Mouse (Mus musculus) limb, embryonic 12.5 days (tissue): ENCODE results near the gene Prr12. TPM values are rescaled to one million over a fixed set of nuclear protein-coding genes. Genes with fewer than 3 reads are reported as not detected.

ENCODE experiments used
- ATAC-seq: fragments of 200-750 bp; cut with Nextera tagmentation; 2 replicates; pipeline ENCODE4 v1.8.0; 2017; ENCODE audit warnings: low read depth, moderate TSS enrichment; ENCODE audit not compliant: insufficient number of reproducible peaks, insufficient read depth, low FRiP score, low TSS enrichment
- H3K27ac ChIP-seq: fragments of 300-500 bp; sonication (generic); 2 replicates; pipeline ENCODE4 v1.5.1; 2016; ENCODE audit warnings: mild to moderate bottlenecking, moderate library complexity
- H3K27me3 ChIP-seq: fragments of 300-500 bp; sonication (generic); 2 replicates; pipeline ENCODE4 v1.6.1; 2016; ENCODE audit warnings: mild to moderate bottlenecking, moderate library complexity
- H3K36me3 ChIP-seq: fragments of 300-500 bp; sonication (generic); 2 replicates; pipeline ENCODE4 v1.6.1; 2016; ENCODE audit warnings: mild to moderate bottlenecking, moderate library complexity
- H3K4me1 ChIP-seq: fragments of 300-500 bp; sonication (generic); replicated peaks from 2 replicates; pipeline ENCODE4 v1.6.1; 2016
- H3K4me2 ChIP-seq: fragments of 300-500 bp; sonication (generic); 2 replicates; pipeline ENCODE4 v1.6.1; 2016; ENCODE audit warnings: mild to moderate bottlenecking, moderate library complexity
- H3K4me3 ChIP-seq: fragments of 300-500 bp; sonication (generic); replicated peaks from 2 replicates; pipeline ENCODE4 v1.5.1; 2016; ENCODE audit warnings: mild to moderate bottlenecking
- H3K9ac ChIP-seq: fragments of 300-500 bp; sonication (generic); replicated peaks from 2 replicates; pipeline ENCODE4 v1.6.1; 2016; ENCODE audit warnings: mild to moderate bottlenecking, moderate library complexity
- H3K9me3 ChIP-seq: fragments of 300-500 bp; sonication (generic); 2 replicates; pipeline ENCODE4 v1.6.1; 2016; ENCODE audit warnings: mild to moderate bottlenecking, moderate library complexity
- WGBS: fragments of 180-500 bp; shearing (Covaris S2); methylation state at CpG from one replicate; pipeline ENCODE4 v1.1.7; 2016; 5-methylcytosine and 5-hydroxymethylcytosine counted together
- polyA plus RNA-seq: library from polyadenylated mRNA; unstranded; fragments of >200 nt; fragmentation: Nextera tagmentation; extraction: Ambion mirVana; gene quantifications from 2 replicates; pipeline ENCODE4 v1.2.1, GENCODE M21; 2016

The Prr12 gene
- polyA plus RNA-seq, 1 experiment from 2014 or later, result 15.0 TPM

DNA sequence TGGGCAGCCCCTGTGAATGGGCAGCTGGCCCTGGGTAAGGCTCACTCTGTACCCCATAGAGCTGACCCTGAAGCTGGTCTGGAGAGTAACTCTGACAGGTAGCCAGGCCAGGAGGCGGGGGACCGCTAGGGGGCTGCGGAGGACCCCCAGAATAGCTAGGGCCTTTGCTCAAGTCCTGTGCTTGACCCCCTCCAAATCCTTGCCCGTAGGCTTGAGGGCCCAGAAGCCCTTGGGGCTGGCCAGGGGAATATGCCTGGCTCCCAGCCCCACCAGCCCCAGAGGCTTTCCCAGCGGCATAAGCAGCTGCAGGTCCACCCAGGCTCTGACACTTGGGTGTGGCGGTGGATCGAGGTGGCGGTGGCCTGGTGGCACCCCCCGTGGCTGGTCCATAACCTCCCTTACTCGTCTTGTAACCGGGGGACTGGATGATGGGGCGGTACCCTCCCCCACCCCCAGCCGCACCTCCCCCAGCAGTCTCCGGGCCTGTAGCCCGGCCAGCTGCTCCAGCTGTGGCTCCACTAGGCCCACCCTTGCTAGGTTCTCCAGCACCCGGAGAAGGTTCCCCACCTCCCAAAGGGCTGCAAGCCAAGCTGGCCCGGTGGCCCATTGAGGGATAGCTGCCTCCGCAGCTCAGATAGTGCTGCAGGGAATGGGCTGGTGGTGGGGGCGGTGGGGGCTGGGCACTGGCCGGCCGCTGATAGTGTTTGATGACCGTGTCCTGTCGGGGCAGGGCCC, 3.6 kb downstream of the Prr12 start:
- peaks cover 68% of the 10 kb centered on the region for H3K36me3 ChIP-seq
- WGBS, result 97% methylated on average over 23 of the region's 23 CpGs

DNA sequence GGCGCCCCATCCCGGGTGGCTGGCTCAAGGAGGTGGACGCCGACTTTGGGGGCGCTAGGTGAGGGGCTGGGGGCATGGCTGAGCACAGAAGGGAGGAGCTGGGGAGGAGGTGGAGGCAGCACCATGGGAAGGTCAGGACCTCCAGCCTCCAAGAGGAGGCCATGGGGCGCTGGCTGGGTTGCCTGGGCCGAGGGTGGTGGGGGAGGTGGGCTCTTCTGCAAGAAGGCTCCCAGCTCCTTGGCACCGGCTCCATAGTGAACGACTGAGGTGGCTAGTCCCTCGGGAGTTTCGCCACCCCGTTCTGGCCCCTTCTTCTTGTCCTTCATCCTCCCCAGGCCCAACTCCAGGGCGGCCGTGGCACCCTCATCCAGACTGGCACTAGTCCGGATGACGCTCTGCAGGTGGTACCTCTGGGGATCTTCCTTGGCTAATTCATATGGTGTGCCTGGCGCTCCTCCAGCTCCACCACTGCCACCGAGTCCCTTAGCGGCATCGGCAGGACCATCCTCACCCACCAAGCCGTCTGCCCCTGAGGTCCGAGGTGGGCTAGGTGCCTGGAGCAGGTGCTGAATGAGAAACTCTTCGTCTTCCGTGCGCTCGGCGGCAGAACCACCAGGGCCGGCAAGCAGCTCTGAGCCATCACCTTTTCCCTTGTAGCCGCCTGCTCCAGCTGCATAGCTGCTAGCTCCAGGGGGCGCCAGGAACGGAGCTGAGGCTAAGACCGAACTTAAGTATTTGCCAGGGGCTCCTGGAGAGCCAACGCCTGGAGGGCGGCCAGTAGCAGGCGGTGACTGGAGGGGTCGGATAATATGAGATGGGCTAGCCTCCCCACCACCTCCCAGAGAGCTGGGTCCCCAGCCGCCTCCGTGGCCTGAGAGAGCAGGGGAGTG, 4.4 kb downstream of the Prr12 start:
- no peak for ATAC-seq
- peaks cover 20% of the 10 kb centered on the region for H3K4me1 ChIP-seq
- H3K27ac ChIP-seq, result no peak overlapping the region
- 94% methylated on average over 38 of the region's 38 CpGs for WGBS
- H3K4me2 ChIP-seq, result no peak overlapping the region
- H3K4me3 ChIP-seq, result no peak overlapping the region
- peaks cover 77% of the 10 kb centered on the region for H3K36me3 ChIP-seq
- H3K27me3 ChIP-seq, result no peaks in the 10 kb centered on the region
- H3K9ac ChIP-seq, result no peak overlapping the region
- no peaks in the 10 kb centered on the region for H3K9me3 ChIP-seq

More for the DNA sequence above, 3.6 kb downstream of the Prr12 start:
- Histone ChIP-seq H3K27me3 (no peaks in the 10 kb centered on the region), H3K4me3 (0 out of 2 replicates have a peak overlapping the region, but pooled peaks have one; percentile 3), H3K4me1 (peaks cover 20% of the 10 kb centered on the region), H3K9ac (no peak overlapping the region), H3K9me3 (no peaks in the 10 kb centered on the region), H3K27ac (no peak overlapping the region), H3K4me2 (no peak overlapping the region)
- no peak for ATAC-seq

DNA sequence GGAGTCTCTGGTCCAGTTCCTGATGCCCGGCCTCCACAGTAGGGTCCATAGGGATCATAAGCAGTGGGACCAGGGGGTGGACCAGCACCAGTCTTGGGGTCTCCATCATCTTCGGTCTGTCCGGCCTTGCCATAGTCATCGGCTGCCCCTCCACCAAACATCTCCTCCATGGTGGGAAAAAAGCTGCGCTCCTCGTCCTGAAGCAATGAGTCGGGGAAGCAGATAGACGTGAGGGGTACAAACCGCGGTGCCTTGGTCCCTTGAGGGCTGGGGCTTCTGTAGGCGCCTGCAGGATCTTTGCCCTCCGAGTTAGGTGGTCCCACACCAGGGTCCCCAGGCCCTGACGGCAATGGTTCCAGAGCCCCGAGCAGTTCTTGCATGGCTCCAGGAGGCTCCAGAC, 5.2 kb downstream of the Prr12 start:
- no peaks in the 10 kb centered on the region for H3K27me3 ChIP-seq
- WGBS, result 96% methylated on average over 14 of the region's 14 CpGs
- no peak overlapping the region for H3K27ac ChIP-seq

DNA sequence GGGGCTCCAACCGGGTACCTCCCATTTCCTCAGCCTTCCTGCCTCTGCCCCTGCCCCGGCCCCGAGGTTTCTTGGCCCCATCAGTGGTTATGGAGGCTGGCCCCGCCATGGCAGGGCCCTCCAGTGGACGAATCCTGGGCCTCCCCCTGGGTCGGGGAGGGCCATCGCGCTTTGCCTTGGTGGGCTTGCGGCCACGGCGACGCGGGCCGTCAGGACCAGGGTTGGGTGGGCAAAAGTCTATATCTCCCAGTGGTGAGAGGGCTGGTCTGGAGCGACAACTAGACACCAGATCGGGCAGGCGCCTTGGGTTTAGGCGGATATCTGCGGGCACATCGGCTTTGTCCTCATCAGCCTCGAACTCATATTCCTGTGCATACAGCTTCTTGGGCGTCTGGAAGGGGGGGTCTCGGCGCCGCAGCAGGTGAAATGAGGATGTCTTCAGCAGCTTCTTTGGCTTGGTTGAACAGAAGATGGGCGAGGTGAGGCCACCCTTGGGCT, 5.8 kb downstream of the Prr12 start:
- no peak for ATAC-seq
- no peaks in the 10 kb centered on the region for H3K27me3 ChIP-seq
- no peak overlapping the region for H3K9ac ChIP-seq
- peaks cover 90% of the 10 kb centered on the region for H3K36me3 ChIP-seq
- H3K9me3 ChIP-seq, result no peaks in the 10 kb centered on the region
- no peak overlapping the region for H3K4me2 ChIP-seq
- no peak overlapping the region for H3K4me3 ChIP-seq
- peaks cover 20% of the 10 kb centered on the region for H3K4me1 ChIP-seq
- no peak overlapping the region for H3K27ac ChIP-seq
- 95% methylated on average over 26 of the region's 26 CpGs for WGBS

More for the DNA sequence above, 5.2 kb downstream of the Prr12 start:
- Histone ChIP-seq H3K9me3 (no peaks in the 10 kb centered on the region), H3K4me1 (peaks cover 20% of the 10 kb centered on the region), H3K4me2 (no peak overlapping the region), H3K36me3 (peaks cover 84% of the 10 kb centered on the region), H3K4me3 (no peak overlapping the region), H3K9ac (no peak overlapping the region)
- no peak for ATAC-seq

DNA sequence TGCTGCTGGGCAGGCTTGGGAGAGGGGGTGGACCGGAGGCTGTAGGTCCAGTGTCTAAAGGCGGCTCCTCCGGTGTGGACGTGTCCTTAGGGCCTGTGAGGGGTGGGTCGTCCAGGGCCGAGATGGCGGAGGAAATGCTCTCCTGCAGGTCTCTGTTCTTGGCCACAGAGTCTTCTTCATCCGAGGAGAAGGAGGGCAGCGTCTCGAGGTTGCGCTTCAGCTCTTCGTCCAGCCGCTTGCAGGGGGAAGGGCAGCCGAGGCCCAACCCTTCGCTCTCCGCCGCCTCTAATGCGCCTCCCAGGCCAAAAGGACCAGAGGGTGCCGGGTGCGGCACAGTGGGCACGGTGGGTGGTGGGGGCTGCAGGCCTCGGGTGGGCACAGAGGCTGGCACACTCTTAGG, 6.9 kb downstream of the Prr12 start:
- H3K27ac ChIP-seq, result no peak overlapping the region
- WGBS, result 95% methylated on average over 22 of the region's 22 CpGs
- no peak overlapping the region for H3K4me3 ChIP-seq
- H3K4me2 ChIP-seq, result no peak overlapping the region
- peaks cover 100% of the 10 kb centered on the region for H3K36me3 ChIP-seq
- H3K9me3 ChIP-seq, result no peaks in the 10 kb centered on the region
- ATAC-seq, result no peak
- peaks cover 10% of the 10 kb centered on the region; the same call in 1 of the 2 replicates for H3K4me1 ChIP-seq
- no peaks in the 10 kb centered on the region for H3K27me3 ChIP-seq
- no peak overlapping the region for H3K9ac ChIP-seq

DNA sequence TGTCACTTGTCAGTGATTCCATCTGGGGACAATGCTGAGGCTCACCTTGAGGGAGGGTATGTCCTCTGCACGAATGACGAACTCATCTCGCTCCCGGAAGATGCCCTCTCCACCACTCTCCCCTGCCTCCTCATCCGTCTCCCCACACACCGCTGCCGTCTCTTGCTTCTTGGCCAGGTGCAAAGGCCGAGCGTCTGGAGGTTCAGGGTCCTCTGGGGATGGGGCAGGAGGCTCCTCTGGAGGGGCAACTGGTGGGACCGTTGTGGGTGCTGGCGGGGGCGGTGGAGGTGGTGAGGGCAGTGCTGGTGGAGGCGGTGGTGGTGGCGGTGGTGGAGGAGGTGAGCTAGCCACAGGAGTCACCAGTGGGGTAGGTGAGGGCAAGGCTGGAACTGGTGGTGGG, 9.4 kb downstream of the Prr12 start:
- WGBS, result 94% methylated on average over 14 of the region's 14 CpGs
- Histone ChIP-seq H3K4me1 (0 out of 2 replicates have a peak, but pooled peaks cover 3% of the 10 kb centered on the region), H3K4me2 (no peak overlapping the region), H3K27ac (no peak overlapping the region), H3K27me3 (no peaks in the 10 kb centered on the region), H3K9ac (no peak overlapping the region), H3K36me3 (peaks cover 100% of the 10 kb centered on the region), H3K9me3 (no peaks in the 10 kb centered on the region), H3K4me3 (no peak overlapping the region)
- no peak for ATAC-seq

DNA sequence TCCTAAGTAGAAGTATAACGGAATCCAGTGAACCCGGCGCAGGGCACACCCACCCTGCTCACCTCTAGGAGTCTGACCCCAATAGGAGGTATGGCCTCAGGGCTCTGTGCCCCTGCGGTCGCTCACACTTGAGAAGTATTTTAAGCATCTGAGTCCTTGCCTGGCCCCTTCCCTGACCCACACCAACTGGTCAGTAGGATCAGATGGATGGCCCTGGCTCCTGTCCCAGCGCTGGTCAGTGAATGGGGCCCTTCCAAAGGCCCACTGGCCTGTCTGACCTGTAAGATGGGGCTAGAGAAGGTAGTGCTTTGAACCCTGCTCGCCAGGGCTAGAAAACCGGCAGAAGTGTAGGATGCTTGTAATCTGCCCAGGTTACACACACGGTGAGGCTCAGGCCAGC, 11.8 kb downstream of the Prr12 start:
- peaks cover 100% of the 10 kb centered on the region for H3K36me3 ChIP-seq
- H3K4me2 ChIP-seq, result no peak overlapping the region
- H3K9ac ChIP-seq, result no peak overlapping the region
- H3K4me3 ChIP-seq, result no peak overlapping the region
- ATAC-seq, result no peak
- WGBS, result 92% methylated on average over 9 of the region's 9 CpGs
- H3K4me1 ChIP-seq, result no peaks in the 10 kb centered on the region
- no peaks in the 10 kb centered on the region for H3K9me3 ChIP-seq
- H3K27me3 ChIP-seq, result no peaks in the 10 kb centered on the region
- H3K27ac ChIP-seq, result no peak overlapping the region

DNA sequence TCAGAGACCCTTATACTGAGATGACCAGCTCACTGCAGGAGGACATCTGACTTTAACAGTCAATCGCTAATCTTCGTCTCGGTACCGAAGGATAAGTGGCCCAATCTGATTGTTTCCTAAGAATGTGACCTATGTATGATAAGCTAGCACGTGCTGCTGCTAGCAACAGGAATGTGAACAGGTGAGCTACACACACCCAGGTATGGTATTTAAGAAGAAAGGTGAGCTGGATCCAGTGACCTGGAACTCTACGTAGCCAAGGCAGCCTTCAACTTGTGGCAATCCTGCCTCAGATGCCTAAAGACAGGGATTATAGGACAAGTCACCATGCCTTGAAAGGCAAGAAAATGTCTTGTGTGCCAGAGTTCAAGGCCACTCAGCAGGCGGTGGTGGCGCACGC, 14.3 kb downstream of the Prr12 start:
- Histone ChIP-seq H3K9ac (no peak overlapping the region), H3K9me3 (no peaks in the 10 kb centered on the region), H3K27me3 (no peaks in the 10 kb centered on the region), H3K4me2 (no peak overlapping the region), H3K4me1 (no peaks in the 10 kb centered on the region), H3K4me3 (no peak overlapping the region), H3K27ac (no peak overlapping the region), H3K36me3 (peaks cover 100% of the 10 kb centered on the region)
- no peak for ATAC-seq
- 94% methylated on average over 9 of the region's 9 CpGs for WGBS

DNA sequence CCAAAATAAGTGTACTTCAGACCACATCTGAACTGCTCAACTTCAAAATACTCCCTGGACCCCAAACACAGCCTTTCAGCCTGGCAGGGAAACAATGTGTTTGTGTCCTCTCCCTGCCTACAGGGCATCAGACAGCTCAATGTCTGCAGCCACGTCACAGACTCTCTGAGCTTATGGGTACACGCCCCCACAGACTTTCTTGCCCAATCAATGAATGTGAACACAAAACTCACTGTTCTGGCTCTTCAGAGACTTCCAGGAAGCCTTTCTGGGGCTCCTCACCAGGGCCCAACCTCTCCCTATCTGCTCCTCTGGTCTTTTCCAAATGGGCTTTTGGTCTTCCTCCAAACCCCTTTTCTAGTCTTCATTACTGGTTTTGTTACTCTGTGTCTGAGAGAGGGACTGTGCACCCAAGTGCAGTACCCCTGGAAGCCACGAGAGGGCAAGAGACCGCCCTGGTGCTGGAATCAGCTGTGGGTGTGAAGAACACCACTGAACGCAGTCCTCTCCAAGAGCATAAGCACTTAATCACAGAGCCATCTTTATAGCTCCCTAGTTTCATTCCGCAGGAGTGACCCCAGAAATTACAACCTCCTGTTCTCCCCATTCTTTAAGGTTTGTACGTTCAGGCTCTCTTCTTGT, 14.8 kb downstream of the Prr12 start:
- no peaks in the 10 kb centered on the region for H3K4me1 ChIP-seq
- no peak overlapping the region for H3K27ac ChIP-seq
- 71% methylated on average over 7 of the region's 7 CpGs for WGBS
- no peak for ATAC-seq
- H3K36me3 ChIP-seq, result peaks cover 100% of the 10 kb centered on the region
- H3K4me3 ChIP-seq, result no peak overlapping the region
- H3K9me3 ChIP-seq, result no peaks in the 10 kb centered on the region
- H3K9ac ChIP-seq, result no peak overlapping the region
- H3K27me3 ChIP-seq, result no peaks in the 10 kb centered on the region
- no peak overlapping the region for H3K4me2 ChIP-seq

DNA sequence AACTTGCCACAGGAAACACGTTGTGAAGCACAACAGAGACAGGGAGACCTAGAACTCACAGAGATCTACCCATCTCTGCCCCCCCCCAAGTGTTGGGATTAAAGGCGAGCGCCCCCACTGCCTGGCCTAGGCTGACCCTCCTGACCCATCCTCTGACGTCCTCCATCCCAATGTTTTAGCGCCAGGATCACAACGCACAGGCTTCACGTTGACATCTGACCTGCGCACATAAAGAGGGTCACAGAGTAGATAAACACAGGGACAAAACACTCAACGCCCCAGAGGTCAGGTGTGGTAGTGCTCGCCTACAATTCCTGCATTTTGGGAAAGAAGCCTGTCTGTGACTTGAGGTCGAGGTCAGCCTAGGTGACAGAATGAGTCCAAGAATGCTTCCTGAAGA, 16.0 kb downstream of the Prr12 start:
- Histone ChIP-seq H3K9ac (no peak overlapping the region), H3K9me3 (no peaks in the 10 kb centered on the region), H3K36me3 (peaks cover 100% of the 10 kb centered on the region), H3K4me1 (no peaks in the 10 kb centered on the region), H3K4me3 (no peak overlapping the region), H3K27me3 (no peaks in the 10 kb centered on the region), H3K4me2 (no peak overlapping the region), H3K27ac (no peak overlapping the region)
- ATAC-seq, result no peak
- WGBS, result 88% methylated on average over 11 of the region's 11 CpGs

DNA sequence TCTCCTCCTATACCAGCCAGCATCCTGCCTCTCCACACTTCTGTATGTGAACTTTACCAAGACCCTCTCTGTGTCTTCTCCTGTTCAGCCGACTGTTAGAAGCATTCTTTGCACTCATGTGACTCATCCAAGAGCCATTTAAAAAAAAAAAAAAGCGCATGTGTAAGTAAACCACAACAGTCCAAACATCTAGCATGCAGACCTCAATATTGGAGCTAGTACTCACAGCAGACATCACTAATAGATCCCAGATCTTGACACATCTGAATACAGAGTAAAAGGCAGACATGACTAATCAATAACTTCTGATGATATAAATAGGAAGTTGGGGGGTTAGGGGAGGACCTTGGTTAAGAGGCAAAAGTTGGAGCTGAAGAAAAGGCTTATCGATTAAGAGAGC, 17.1 kb downstream of the Prr12 start:
- Histone ChIP-seq H3K4me2 (no peak overlapping the region), H3K9ac (no peak overlapping the region), H3K4me1 (no peaks in the 10 kb centered on the region), H3K27ac (no peak overlapping the region), H3K4me3 (no peak overlapping the region), H3K27me3 (no peaks in the 10 kb centered on the region), H3K9me3 (no peaks in the 10 kb centered on the region), H3K36me3 (peaks cover 100% of the 10 kb centered on the region)
- 91% methylated on average over 3 of the region's 3 CpGs for WGBS
- ATAC-seq, result no peak
